Mouse (Mus musculus) large intestine, adult 2 months (tissue): ENCODE data around the gene D330045A20Rik. TPM values are rescaled to one million over a fixed set of nuclear protein-coding genes. Genes with fewer than 3 reads are reported as not detected.
"Not testable (repeated sequence)": the region's sequence is repeated elsewhere in the genome, so short reads cannot be mapped to it uniquely, and the experiment has no call there.

ENCODE experiments used
- DNase-seq: peaks from one replicate; pipeline ENCODE4 v3.0.0-alpha.2; 2012; ENCODE audit warnings: low read depth, low spot score
- WGBS: fragments of 180-500 bp; shearing (Covaris S2); methylation state at CpG from one replicate; pipeline ENCODE4 v1.1.7; 2018; 5-methylcytosine and 5-hydroxymethylcytosine counted together
- polyA plus RNA-seq: library from polyadenylated mRNA; depleted of rRNA; stranded (reverse); fragments of >200 nt; gene quantifications from 2 replicates; pipeline ENCODE4 v1.2.3, GENCODE M21; 2012; rRNA removed

The D330045A20Rik gene
- polyA plus RNA-seq, 1 experiment, result 0.31 TPM

DNA sequence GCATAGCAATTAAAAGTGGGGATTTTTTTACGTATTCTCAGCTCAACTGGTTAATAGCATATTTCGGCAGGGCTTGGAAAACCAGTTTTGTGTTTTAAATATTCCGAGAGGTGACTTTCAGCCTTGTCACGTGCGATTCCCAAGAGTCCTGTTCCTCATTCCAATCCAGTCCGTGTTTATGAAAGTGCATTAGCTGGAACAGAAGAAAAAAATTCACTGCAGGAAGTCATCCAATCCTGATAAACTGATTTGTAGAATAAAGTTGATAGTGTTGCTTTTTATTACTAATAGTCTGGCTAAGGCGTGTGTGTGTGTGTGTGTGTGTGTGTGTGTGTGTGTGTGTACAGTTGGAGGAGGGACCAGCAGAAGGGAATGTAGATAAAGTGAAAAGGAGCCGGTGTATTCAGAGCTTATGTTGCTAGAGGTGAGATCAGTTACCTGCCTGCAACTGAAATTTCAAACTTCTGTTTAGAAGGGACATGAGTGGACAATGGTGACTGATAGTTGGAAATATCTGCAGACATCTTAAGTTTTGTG lies 82.8 kb downstream of the D330045A20Rik start, which contains the start of gene Rnf128:
TSS of gene Rnf128 (plus strand) at position 392 of the 537 bp plus-strand sequence.
- DNase-seq, result no peak
- WGBS, result 27% methylated on average over 8 of the region's 8 CpGs

DNA sequence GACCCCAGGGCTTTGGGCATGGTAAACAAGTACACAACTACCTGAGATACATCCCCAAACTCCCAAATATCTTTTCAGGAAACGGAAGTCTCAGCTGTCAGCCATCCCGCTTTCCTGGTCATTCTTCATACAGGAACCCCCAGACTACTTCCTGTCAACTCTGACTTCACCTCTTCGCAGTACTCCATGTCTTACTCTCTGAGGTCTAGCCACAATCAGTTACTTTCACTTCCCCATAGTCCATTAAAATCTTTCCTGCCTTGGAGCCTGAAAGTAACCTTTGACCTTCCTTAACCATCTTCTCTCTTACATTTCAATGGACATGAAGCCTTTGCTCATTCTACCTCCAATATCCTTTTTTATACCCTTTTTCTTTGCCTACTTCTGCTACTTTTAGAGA lies 89.9 kb downstream of the D330045A20Rik start:
- 77% methylated on average over 3 of the region's 3 CpGs for WGBS
- DNase-seq, result no peak

DNA sequence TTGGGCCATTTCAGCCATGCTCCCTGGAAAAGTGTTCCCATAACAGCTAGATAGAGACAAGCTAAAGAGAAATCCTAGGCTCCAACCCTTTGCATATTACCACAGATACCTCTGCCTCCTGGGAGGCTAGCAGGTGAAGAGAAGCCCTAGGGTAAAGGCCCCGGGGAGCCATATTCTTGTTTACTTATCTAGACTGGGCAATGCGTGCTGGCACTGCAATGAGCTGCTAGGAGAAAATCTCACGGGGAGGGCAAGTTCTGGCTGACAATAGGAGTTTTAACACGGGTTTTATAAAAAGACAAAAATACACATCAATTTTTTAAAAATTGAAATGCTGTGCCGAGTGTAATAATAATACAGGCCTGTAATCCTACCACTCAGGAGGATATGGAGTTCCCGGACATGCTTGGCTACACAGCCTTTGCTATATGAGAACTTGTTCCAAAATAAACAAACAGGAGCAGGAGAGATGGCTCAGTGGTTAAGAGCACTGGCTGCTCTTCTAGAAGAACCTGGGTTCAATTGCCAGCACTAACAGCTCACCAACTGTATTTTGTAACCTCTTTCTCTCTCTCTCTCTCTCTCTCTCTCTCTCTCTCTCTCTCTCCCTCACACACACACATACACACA lies 98.6 kb downstream of the D330045A20Rik start:
- no peak for DNase-seq
- WGBS, result 40% methylated on average over 6 of the region's 6 CpGs

DNA sequence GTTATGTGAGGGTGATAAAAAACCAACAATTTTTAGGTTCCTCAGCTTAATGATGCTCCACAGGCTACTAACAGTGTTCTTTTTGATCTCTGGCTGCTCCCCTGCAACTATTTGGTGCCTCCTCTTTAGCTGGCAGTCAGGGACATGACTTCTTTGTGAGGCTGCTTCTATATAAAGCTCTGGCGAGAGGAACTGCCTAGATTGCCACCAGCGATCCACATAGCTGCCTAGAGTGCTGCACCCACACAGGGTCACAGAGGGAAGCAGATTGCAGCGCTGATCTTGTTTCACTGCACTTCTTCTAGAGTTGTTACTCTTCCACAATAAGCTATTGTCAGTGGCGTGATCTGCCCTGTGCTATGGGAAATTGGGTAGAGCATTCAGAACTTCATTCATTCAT lies 103.4 kb downstream of the D330045A20Rik start:
- 50% methylated on average over 4 of the region's 4 CpGs for WGBS
- DNase-seq, result no peak

DNA sequence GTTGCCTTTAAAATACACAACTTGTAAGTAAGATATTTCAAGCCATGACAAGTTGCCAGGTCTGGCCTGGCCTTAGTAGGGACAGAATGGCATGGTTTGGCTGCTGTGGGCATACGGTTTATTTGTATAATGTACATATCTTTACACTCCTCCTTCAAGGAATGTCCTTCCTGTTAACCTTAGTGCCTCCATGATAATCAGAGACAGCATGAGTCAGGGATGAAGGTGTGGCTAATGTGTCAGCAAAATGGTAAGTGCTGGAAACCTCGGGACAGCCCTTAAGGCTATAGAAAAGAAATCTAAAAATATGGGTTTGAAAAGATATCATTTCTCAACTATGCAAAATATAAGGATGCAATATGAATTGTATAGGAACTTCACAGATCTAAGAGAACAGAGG lies 106.5 kb downstream of the D330045A20Rik start:
- WGBS, result 35% methylated on average over 2 of the region's 2 CpGs
- not testable (repeated sequence) for DNase-seq

DNA sequence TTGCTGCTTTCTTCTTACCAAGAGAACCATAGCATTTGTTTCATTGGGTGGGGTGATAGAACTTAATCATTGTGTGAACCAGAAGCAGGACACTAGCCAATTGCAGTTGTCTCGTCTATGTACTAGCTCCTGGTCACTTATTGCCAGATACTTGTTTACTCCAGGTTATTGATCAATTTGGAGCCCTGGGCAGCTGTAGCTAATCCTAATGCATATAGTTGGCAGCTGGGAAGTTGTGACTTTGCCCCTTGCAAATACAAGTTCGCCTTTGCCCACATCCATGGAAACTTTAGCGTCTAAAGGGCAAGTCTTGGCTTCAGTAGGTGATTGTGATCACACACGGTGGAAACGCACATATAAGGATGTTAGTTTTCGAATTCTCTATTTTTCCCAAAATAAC lies 116.2 kb downstream of the D330045A20Rik start:
- no peak for DNase-seq
- WGBS, result 41% methylated on average over 6 of the region's 6 CpGs

Other genes with a start within 250 kb of the D330045A20Rik start
- gene Trap1a, start 146.7 kb upstream of the D330045A20Rik start, polyA plus RNA-seq, result not detected in 2 replicates
- gene Rnf128, start 82.9 kb downstream of the D330045A20Rik start, polyA plus RNA-seq, result 30.0 and 59.9 TPM in 2 replicates
- gene Tbc1d8b, start 204.6 kb downstream of the D330045A20Rik start, polyA plus RNA-seq, result 1.5 and 3.9 TPM in 2 replicates
- 0.24 TPM in 1 of 2 replicates, not detected in the other for gene Gm15013, start 234.1 kb downstream of the D330045A20Rik start, polyA plus RNA-seq